Mouse (Mus musculus) CD4-positive, CD25-positive, alpha-beta regulatory T cell, adult 2 months (primary cell): ENCODE results near the gene Ubl3.

Experiments
- DNase-seq: peaks from one replicate; pipeline ENCODE4 v3.0.0-alpha.2; 2012; ENCODE audit warnings: low read depth, low spot score

The Ubl3 gene

DNA sequence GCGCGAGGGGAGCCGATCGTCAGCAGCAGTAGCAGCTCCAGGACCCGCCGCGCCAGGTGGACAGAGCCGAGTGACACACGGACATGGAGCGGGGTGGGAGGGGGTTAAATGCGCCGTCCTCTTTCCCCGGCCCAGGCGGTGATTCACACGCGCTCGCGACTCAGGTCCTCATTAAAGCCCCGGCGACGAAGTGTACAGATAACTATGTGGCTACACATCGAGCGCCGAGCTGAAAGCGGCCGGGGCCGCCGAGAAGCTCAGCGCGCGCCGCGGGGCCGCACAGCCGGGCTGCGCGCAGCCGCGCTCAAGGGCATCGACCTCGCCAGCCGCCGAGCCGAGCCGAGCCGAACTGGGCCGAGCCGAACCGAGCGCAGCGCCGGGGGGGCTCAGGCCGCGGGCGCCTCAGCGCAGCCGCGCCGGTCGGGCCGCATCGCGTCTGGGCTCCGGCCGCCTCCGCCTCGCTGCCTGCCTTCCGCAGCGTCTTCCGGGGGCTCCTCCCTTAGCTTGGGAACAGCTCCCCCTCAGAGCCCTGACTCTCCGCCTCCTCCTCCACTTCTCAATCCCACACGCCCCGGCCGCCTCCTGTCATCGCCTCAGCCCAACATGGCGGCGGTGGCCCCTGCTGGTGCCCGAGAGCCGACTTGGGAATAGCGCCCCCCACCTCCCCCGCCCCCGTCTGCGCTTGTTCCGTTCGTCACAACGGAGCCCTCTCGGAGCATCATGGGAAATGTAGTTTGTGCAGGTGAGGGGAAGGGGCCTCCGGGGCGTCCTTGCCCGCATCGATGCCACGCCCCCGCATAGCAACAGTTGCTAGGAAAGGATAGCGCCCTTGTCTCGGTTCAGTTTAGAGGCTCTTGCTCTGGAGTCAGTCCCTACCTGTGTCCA is at the start of gene Ubl3:
Gene Ubl3, minus strand, starts transcription at position 603 of the 885 bp plus-strand sequence.
- peak; percentile 95 for DNase-seq

DNA sequence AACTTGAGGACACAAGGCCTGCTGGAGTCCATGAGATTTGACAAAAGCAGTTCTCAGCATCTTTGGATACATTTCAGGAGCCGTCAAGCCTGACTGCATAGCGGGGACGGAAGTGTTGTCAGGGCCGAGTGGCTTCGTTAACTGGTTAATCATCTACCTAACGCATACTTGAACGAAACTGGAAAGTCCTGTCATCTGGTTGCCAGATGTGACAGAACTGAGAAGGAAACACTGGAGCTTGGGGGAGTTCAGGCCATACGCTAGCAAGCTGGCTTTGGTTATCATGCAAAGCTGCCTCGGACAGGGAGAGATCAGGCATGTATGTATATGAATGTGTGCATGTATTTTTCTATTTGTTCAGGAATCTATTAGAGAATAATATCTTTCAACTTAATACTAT is 45.8 kb upstream of the Ubl3 start:
- no peak for DNase-seq

- peak; percentile 69 for DNase-seq
Observed at GRCm38 (mm10) chr5:148596086-148596753, 43.6 kb upstream of the Ubl3 start.

GRCm38 (mm10) chr5:148595459-148595751 is 42.8 kb upstream of the Ubl3 start:
- DNase-seq = peak; percentile 43

- DNase-seq = peak; percentile 41
Observed at GRCm38 (mm10) chr5:148594693-148595458, 42.3 kb upstream of the Ubl3 start.

GRCm38 (mm10) chr5:148593607-148594006 is 41.0 kb upstream of the Ubl3 start:
- no peak for DNase-seq

DNA sequence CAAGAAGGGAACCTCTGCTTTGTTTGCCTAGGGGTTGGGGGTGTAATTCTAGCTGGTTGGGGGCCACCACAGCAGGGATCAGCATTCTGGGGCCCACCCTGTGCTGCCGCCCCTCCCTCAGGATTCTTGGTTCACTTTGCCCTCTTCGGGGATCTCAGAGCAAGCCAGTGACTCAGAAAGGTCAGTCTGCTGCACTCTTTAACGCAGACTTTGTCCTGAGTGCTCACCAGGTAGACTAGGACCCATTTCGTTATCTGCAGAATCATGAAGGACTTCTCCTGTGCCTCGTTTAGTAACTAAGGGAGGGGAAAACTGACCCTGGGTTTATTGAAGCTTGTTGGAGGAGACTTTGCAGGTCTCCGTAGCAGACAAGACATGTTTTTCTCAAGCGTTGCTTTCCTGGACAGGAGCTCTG is 38.9 kb upstream of the Ubl3 start:
- no peak for DNase-seq

GRCm38 (mm10) chr5:148590603-148591447 is 38.2 kb upstream of the Ubl3 start:
- no peak for DNase-seq

DNA sequence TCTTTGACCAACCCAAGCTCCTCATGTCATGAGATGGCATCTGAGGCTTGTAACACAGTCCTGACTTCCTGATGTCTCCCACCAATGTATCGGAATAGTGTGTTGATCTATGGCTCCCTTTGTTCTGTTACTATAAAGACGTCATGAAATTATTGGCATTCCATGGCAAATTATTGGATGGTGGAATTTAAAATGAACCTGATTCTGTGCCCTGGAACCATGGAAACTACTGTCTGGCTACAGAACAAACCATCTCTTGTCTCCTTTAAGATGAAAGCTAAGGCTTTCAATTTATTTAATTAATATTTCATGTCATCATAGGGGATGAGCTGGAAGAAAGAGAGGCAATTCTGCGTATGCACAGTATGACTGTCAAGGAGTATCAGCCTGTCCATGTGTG is 36.4 kb upstream of the Ubl3 start:
- DNase-seq = no peak

- DNase-seq = no peak
Observed at GRCm38 (mm10) chr5:148588142-148588650, 35.6 kb upstream of the Ubl3 start.

GRCm38 (mm10) chr5:148580388-148580985 is 27.9 kb upstream of the Ubl3 start:
- DNase-seq = no peak

- peak; percentile 9 for DNase-seq
Observed at GRCm38 (mm10) chr5:148579156-148579555, 26.6 kb upstream of the Ubl3 start.

DNA sequence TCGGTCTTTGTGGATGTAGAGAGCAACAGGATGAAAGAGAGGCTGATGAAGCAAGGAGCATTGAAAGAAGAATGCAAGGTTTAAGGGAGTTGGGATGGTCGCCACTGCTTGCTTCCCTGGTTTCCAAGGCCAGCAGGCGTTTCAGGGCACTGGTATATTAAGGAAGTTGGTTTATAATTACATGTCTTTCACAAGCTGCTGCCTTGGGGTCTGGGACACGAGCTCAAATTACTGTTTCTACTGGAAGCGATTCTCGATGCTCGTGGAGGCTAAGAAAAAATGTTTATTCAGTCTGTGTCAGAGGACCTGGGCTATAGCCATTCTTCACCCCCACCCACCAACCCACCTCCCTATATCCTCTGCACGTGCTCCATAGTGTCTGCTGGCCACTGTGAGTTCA is 25.8 kb upstream of the Ubl3 start:
- DNase-seq = no peak

GRCm38 (mm10) chr5:148577278-148577677 is 24.7 kb upstream of the Ubl3 start:
- DNase-seq = no peak

DNA sequence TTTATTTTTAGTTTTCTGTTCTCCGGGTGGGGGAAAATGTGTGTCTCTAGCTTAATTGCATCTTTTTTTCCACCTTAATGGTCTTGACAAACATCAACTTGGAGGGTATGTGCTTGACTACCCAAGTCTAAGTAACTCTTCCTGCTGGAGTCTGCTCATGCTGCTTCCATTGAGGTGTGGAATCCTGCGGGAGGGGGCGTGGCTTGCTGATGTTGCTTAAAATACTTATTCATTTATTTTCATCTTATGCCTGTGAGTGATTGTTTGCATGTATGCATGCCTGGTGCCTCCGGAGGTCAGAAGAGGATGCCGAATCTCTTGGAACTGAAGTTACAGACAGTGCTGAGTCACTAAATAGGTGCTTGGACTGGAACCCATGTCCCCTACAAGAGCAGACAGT is 22.6 kb upstream of the Ubl3 start:
- no peak for DNase-seq

GRCm38 (mm10) chr5:148572676-148573075 is 20.1 kb upstream of the Ubl3 start:
- no peak for DNase-seq

DNA sequence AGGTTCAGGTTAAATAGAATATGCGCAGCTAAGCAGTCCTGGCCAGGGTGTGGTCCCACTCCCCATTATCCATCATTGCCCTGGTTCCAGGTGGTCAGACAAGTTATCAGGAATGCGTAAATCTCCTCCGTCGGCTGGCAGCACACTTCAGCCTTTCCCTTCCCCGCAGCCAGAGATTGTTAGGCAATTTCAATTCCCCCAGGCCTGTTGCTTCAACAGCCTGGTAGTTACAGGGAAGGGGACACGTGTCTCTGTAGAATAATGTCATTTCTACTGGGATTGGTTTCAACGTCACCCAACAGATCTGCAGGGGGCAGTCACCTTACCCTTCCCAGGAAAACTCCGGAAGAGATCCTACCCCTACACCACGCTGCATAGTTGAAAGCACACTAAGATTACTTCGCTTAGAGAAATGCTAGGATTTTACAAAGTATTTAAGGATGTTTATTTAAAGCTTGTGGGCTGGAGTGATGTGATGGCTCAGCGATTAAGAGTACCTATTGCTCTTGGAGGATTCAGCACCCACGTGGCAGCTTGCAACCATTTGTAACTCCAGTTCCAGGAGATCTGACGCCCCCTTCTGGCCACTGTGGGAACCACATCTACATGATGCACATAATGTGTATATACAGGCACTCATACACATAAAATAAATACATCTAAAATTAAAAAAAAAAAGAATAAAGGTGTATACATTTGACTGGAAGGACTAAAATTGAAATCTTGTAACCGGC is 18.1 kb upstream of the Ubl3 start:
- DNase-seq = peak; percentile 31

GRCm38 (mm10) chr5:148569444-148569843 is 16.9 kb upstream of the Ubl3 start:
- no peak for DNase-seq

DNA sequence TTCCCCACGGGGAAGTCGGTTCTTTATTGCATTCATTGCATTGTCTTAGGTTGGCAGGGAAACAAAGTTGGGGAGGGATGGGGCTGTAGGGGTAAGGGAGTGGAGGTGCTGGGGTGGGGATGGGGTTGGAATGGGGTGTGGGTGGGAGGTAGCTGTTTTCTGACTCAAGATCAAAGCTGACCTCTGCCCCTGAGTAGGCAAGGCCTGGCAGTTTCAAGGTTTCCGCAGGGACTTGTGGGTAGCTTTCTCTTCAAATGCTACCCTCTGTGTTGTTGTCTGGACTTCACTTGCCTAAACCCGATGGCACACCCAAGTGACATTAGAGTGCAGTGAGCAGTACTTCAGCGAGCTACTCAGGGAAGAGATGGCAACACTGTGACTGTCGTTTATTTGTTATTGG is 13.0 kb upstream of the Ubl3 start:
- no peak for DNase-seq

DNA sequence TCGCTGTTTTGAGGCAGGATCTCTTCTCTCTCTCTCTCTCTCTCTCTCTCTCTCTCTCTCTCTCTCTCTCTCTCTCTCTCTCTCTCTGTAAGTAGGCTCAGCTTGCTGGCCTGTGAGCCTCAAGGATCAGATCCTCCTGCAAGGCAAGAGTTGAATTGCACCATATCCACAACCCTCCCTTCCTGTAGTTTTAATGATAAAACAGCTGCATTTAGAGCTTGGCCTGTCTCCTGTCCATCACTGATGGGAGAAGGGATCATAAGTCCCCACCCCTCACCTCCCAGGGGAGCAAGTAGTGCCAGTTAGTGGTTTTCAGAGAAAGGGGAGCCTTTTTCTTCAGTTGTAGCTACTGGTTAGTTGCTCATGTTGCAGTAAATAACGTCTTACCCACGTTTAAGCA is 11.5 kb upstream of the Ubl3 start:
- no peak for DNase-seq
